Mouse (Mus musculus): ENCODE data around the gene Atp1a4.

DNA sequence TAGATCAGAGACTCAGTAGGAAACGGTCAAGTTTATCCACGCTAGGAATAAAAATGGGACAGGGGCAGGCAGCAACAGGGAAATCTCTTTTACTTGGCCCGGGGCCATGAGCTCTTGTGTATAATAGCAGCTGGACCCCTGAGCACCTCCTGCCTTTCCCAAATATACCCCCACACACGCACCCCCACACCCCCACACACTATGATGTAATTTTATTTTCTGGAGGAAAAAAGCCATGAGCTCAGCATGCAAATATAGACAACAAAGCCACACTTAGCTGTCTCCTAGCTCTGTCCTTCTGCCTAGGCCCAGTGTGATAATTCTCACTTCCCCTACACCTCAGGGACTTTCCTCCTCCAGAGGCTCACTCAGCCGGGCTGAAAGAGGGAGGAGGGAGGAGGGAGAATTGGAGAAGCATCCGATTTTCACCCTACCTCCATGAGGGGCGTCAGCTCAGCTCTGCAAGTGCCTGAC is 51.1 kb downstream of the Atp1a4 start:
- TF ChIP-seq POLR2A (IDR thresholded peaks at IDR 0.05; ENCODE audit: low read depth, low read length) (no peak), CTCF (IDR thresholded peaks at IDR 0.05; ENCODE audit: borderline replicate concordance, insufficient read depth, low read length) (no peak)
